Mouse (Mus musculus) small intestine, adult 2 months (tissue): ENCODE measurements around the gene 0610010K14Rik. TPM values are rescaled to one million over a fixed set of nuclear protein-coding genes. Genes with fewer than 3 reads are reported as not detected.

Experiments used
- H3K27ac ChIP-seq: fragments of 200-500 bp; 2 replicates; pipeline ENCODE4 v1.5.1; 2012; ENCODE audit warnings: low read depth, low read length, control low read depth, inconsistent platforms; ENCODE audit not compliant: insufficient read depth
- H3K27me3 ChIP-seq: fragments of 200-500 bp; 2 replicates; pipeline ENCODE4 v1.6.1; 2012; ENCODE audit warnings: mild to moderate bottlenecking, moderate library complexity, low read length, inconsistent platforms; ENCODE audit not compliant: control insufficient read depth, insufficient read depth
- H3K36me3 ChIP-seq: fragments of 200-500 bp; 2 replicates; pipeline ENCODE4 v1.6.1; 2012; ENCODE audit warnings: mild to moderate bottlenecking, low read length, control low read depth, inconsistent platforms; ENCODE audit not compliant: control insufficient read depth, insufficient read depth
- H3K4me1 ChIP-seq: fragments of 200-500 bp; 2 replicates; pipeline ENCODE4 v1.6.1; 2012; ENCODE audit warnings: low read length, inconsistent platforms, mixed read lengths; ENCODE audit not compliant: control insufficient read depth, insufficient read depth, insufficient read length
- H3K4me3 ChIP-seq: fragments of 200-500 bp; 2 replicates; pipeline ENCODE4 v1.5.1; 2012; ENCODE audit warnings: low read depth, mild to moderate bottlenecking, control low read depth, inconsistent platforms, low read length, moderate library complexity
- CTCF ChIP-seq: fragments of 200-500 bp; IDR thresholded peaks from 2 replicates; pipeline ENCODE4 v1.5.1; 2012; ENCODE audit warnings: low read depth, mild to moderate bottlenecking, control low read depth, inconsistent platforms, low read length, moderate library complexity, mixed read lengths; ENCODE audit not compliant: insufficient replicate concordance, insufficient read length; ENCODE audit errors: extremely low read depth
- POLR2A ChIP-seq: fragments of 200-500 bp; IDR thresholded peaks from 2 replicates; pipeline ENCODE4 v1.6.1; 2012; ENCODE audit warnings: low read depth, mild to moderate bottlenecking, control low read depth, inconsistent platforms, low read length, moderate library complexity
- WGBS: fragments of 180-500 bp; shearing (Covaris S2); methylation state at CpG from one replicate; pipeline ENCODE4 v1.1.7; 2018; 5-methylcytosine and 5-hydroxymethylcytosine counted together
- polyA plus RNA-seq: library from polyadenylated mRNA; depleted of rRNA; stranded (reverse); fragments of >200 nt; gene quantifications from 2 replicates; pipeline ENCODE4 v1.2.3, GENCODE M21; 2012

Gene 0610010K14Rik
- polyA plus RNA-seq, 1 experiment = 45.3 TPM

DNA sequence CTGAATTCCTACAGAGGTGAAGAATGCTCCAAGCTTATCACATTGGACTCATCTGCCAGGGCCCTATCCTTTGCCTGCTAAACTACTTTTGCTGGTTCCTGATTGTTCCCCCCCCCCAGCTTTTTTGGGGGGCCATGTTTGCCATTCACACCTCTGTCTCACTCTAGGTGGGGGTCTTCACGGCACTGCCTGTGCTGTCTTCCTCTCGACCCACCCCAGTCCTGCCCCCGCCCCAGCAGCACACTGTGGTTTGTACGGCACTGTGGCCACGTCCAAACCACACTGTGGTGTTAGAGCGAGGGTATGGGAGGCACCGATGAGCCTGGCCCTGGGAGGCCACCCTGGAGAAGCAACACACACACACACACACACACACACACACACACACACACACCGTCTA lies 3.2 kb downstream of the 0610010K14Rik start:
- Histone ChIP-seq H3K36me3 (peaks cover 6% of the 10 kb centered on the region; the same call in 1 of the 2 replicates), H3K4me1 (peaks cover 9% of the 10 kb centered on the region; the same call in 1 of the 2 replicates), H3K27me3 (peaks cover 7% of the 10 kb centered on the region), H3K4me3 (0 out of 2 replicates have a peak overlapping the region, but pooled peaks have one; percentile 36), H3K27ac (no peak overlapping the region)
- WGBS = 78% methylated on average over 8 of the region's 8 CpGs
- TF ChIP-seq CTCF = no peak
- TF ChIP-seq POLR2A = no peak

DNA sequence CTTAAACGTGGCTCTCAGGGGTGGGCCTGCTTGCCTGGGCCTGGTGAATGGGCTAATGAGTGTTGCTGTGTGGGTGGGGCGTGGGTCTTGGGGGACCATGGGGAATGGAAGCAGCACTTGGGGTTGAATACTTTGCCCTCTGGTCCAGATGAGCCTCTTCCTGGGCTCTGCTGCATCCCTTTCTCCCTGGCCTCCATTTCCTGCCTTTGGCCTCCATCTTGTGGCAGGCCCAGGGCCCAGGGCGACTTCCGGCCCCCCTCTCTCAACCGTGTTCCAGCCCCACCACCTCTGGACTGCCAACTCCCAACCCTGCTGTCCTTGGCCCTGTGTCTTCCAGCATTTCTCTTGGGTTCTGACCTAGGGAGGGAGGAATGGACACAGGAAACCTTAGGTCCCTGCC lies 3.7 kb downstream of the 0610010K14Rik start:
- TF ChIP-seq POLR2A = no peak
- TF ChIP-seq CTCF = no peak
- Histone ChIP-seq H3K27ac (no peak overlapping the region), H3K4me1 (peaks cover 12% of the 10 kb centered on the region), H3K36me3 (peaks cover 6% of the 10 kb centered on the region; the same call in 1 of the 2 replicates), H3K4me3 (peak overlapping the region; percentile 36), H3K27me3 (peaks cover 12% of the 10 kb centered on the region)
- 67% methylated on average over 5 of the region's 5 CpGs for WGBS

DNA sequence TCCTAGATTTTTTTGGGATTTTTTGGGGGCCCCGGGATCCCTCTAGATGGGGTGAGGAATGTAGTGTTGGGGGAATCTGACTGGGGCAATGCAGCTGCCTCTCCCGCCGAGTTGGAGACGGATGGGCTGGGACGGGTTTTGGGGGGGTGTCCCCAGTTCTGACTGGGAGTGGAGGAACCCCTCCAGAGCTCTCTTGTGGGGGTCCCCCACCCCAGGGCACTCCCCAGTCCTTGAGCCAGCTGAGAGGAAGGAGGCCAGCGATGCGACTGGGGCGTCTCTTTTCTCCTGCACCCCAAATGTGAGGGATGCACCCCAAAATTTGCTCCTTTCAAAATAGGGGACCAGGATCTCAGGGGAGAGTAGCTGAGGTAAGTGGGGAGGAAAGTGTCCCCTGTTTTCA lies 4.7 kb downstream of the 0610010K14Rik start:
- peak overlapping the region; percentile 64 for H3K27ac ChIP-seq

DNA sequence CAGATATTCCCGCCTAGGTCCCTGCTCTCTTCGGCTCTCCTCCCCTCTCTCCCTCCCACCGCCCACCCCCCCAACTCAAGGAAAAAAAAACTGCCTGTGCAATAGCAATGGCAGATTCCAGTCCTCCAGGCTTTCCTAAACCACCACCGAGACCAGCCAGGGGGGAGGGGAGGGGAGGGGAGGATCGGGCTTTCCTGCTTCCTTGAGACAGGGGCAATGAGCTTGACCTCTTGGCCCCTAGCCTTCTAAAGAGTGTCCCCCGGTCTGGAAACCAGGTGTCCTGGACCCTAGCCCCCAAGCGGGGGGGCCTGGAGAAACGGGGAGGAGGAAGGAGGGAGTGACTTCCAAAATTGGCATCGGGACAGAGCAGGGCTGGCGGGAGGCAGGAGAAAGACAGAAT lies 5.2 kb downstream of the 0610010K14Rik start:
- 28% methylated on average over 10 of the region's 10 CpGs for WGBS
- Histone ChIP-seq H3K4me3 (peak overlapping the region; percentile 60), H3K27me3 (peaks cover 12% of the 10 kb centered on the region), H3K4me1 (peaks cover 12% of the 10 kb centered on the region), H3K36me3 (peaks cover 6% of the 10 kb centered on the region; the same call in 1 of the 2 replicates), H3K27ac (peak overlapping the region; percentile 64)
- TF ChIP-seq CTCF (no peak), POLR2A (no peak)

More for the DNA sequence above, 4.7 kb downstream of the 0610010K14Rik start:
- TF ChIP-seq CTCF (no peak), POLR2A (no peak)
- peaks cover 12% of the 10 kb centered on the region for H3K4me1 ChIP-seq
- H3K4me3 ChIP-seq = peak overlapping the region; percentile 60
- H3K36me3 ChIP-seq = peaks cover 6% of the 10 kb centered on the region; the same call in 1 of the 2 replicates
- H3K27me3 ChIP-seq = peaks cover 12% of the 10 kb centered on the region
- 50% methylated on average over 8 of the region's 8 CpGs for WGBS

DNA sequence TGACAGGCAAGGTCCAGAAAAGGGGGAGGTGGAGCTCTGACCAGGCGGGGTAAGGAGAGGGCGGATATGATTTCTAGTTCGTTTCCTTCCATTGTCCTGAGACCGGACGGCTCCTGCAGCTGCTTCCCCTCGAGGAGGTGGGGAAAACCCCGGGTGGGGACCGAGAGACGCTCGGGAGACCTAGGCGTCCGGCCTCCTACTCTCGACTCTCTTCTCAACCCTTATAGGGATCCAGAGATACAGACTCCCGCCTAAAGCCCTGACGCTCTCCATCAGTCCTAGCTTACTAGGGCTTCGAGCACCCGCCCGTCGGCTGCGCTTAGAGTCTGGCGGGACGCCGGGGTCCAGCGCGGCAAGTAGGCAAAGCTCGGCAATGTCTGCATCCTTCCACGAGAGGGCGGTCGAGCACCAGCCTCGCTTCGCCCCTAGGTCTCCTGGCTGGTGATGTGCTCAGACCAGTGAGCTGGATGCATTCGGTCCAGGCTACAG lies 7.4 kb downstream of the 0610010K14Rik start:
- Histone ChIP-seq H3K4me3 (peak overlapping the region; percentile 56), H3K27me3 (peaks cover 12% of the 10 kb centered on the region), H3K27ac (0 out of 2 replicates have a peak overlapping the region, but pooled peaks have one; percentile 17), H3K36me3 (no peaks in the 10 kb centered on the region), H3K4me1 (peaks cover 12% of the 10 kb centered on the region)
- WGBS = 1% methylated on average over 32 of the region's 32 CpGs
- TF ChIP-seq POLR2A (no peak), CTCF (peak; percentile 94)

DNA sequence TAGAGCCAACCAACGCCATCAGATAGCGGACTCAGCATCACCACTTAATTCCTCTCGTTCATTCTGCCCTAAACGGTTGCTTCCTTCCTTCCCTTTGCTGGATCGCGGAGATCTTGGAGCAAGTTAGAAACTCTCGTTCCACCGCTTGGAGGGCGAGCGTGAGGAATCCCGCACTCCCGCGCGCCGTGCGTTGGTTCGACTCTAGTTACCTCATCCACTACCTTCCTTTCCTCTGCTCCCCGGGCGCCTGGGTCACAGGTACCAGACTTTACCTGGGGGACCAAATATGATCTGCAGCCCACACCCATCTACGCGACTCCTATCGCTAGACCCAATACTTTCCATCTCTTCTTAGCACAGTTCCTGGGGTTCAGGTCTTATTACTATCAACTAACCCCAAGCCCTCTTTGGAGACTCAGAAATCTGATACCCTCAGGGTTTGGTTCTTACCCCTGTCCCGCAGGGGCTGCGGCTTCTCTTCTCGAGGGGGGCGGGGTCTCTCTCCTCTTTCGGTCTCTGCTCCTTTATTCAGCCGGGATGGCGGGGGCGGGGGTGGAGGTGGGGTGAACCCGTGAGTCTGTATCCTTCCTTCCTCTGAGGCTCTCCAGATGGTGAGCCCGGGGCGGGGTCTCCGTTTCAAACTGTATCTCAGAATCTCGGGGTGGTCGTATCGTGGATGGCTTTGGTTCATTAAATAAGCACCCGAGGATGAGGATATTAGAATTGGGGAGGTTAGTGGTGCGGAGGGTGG lies 8.3 kb downstream of the 0610010K14Rik start, which contains the start of gene Bcl6b:
Gene Bcl6b, minus strand, starts transcription at position 539 of the 751 bp plus-strand sequence.
- H3K27me3 ChIP-seq = peaks cover 12% of the 10 kb centered on the region
- H3K27ac ChIP-seq = peak within 1 kb of the TSS; percentile 29
- 3% methylated on average over 39 of the region's 39 CpGs for WGBS
- H3K36me3 ChIP-seq = no peaks in the 10 kb centered on the region
- peaks cover 12% of the 10 kb centered on the region for H3K4me1 ChIP-seq
- TF ChIP-seq POLR2A (no peak; the same call in 1 of the 2 replicates), CTCF (no peak)
- peak within 1 kb of the TSS; percentile 56 for H3K4me3 ChIP-seq

DNA sequence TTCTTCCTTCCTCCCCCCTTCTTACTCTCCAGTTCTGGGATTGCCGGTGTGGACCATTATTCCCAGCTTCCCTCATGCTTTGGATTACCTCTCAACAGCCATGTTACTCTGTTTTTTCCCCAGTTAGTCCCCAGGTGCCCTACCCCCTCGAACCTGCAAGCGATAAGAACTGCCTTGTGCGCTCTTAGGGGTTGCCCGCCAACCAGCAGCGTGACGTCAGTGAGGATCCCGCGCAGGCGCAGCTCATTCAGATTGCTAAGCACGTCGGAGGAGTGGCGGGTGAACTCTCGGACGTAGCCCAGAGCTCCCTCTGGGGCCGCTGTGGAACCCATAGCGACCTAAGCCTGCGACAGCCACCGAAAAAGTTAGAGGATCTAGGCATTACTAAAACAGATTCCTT lies 8.9 kb downstream of the 0610010K14Rik start:
- Histone ChIP-seq H3K27ac (peak overlapping the region; percentile 29; the same call in 1 of the 2 replicates), H3K4me1 (peaks cover 12% of the 10 kb centered on the region), H3K27me3 (peaks cover 12% of the 10 kb centered on the region), H3K36me3 (no peaks in the 10 kb centered on the region), H3K4me3 (peak overlapping the region; percentile 53)
- TF ChIP-seq CTCF (no peak), POLR2A (no peak)
- 1% methylated on average over 19 of the region's 19 CpGs for WGBS
